Mouse (Mus musculus) erythroblast, embryonic 14.5 days (primary cell): ENCODE measurements around the gene Srrm1.

Experiments
- GATA1 ChIP-seq: IDR thresholded peaks from 2 replicates; pipeline ENCODE4 v1.6.1; 2012; ENCODE audit warnings: low read length, inconsistent platforms, mixed read lengths
- TAL1 ChIP-seq: IDR thresholded peaks from 3 replicates; pipeline ENCODE4 v1.6.1; 2012; ENCODE audit warnings: low read length, inconsistent platforms, mixed read lengths

- TF ChIP-seq GATA1: no peak
- TF ChIP-seq TAL1: no peak
Measured at GRCm38 (mm10) chr4:135286033-135286622, 67.0 kb downstream of the Srrm1 start.
